Mouse (Mus musculus) liver, embryonic 18 days (tissue): ENCODE results near the gene Fam214a. TPM values are rescaled to one million over a fixed set of nuclear protein-coding genes. Genes with fewer than 3 reads are reported as not detected.

Experiments used
- polyA plus RNA-seq: library from polyadenylated mRNA; depleted of rRNA; stranded (reverse); fragments of >200 nt; gene quantifications from 2 replicates; pipeline ENCODE4 v1.2.3, GENCODE M21; 2012; rRNA removed

Fam214a gene
- polyA plus RNA-seq, result 3.4 and 4.0 TPM in 2 replicates

GRCm38 (mm10) chr9:74952756-74953247 lies at the start of gene Fam214a:
Gene Fam214a (plus strand): TSS chr9:74952884.

GRCm38 (mm10) chr9:75037451-75038356 lies 85.0 kb downstream of the Fam214a start, which contains the start of gene Arpp19:
Gene Arpp19 (plus strand): TSS chr9:75037614.

GRCm38 (mm10) chr9:75070457-75071028 lies 117.9 kb downstream of the Fam214a start, which contains the start of gene Myo5a:
Gene Myo5a (plus strand): TSS chr9:75071015.

Other genes with a start within 250 kb of the Fam214a start
- gene Onecut1, start 91.0 kb upstream of the Fam214a start, polyA plus RNA-seq, result 7.3 and 12.6 TPM in 2 replicates
- 27.4 and 29.0 TPM in 2 replicates for gene Arpp19, start 84.7 kb downstream of the Fam214a start, polyA plus RNA-seq
- gene Myo5a, start 118.1 kb downstream of the Fam214a start, polyA plus RNA-seq, result 1.4 and 1.8 TPM in 2 replicates